In the genomic region with DNA sequence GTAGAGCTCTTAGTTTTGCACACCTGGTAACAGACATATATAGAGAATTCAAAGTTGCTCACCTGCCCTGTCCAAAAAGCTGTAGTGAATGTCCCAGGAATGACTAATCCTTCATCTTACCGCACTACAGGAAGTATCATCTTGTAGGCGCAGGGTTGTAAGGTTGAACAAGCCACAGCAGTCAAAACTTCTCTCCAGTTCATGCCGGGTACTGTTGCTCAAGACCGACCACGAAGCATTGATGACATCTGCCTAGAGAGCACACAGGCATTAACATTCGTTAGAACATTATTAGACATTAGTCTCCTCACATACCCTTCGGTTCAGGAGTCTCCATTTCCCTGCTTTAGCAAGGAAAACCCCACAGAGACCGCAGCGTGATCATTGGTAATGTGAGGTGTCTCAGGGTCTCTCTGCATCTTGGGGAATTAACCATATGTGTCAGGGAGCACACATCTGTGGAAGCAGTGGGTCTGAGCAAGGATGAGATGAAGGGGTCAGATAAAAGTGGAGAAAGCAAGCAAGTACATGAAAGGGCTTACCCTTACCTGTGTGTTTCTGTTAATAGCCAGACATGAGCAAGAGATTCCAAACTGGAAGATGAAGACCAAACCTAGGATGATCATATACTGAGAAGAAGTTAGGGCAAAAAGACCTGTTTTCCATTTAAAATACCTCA, we compare ENCODE assay signal across 9 mouse cellular contexts. TPM values are rescaled to one million over a fixed set of nuclear protein-coding genes. Genes with fewer than 3 reads are reported as not detected.
A peak's percentile ranks its signal among the peaks of the same experiment; 100 is the strongest.
DNase-seq lines count a peak whose midpoint lies in the region; ATAC-seq and TF ChIP-seq lines count a peak whose summit lies in the region.
"Had no signal": no experiment of that assay in that cellular context is flagged by ENCODE, and none has a peak within 500 bp of the region (broad histone marks: within the 10 kb centered on the region; RNA-seq: fewer than 3 reads in every experiment).

No protein-coding gene starts in this region.

- peak; percentile 57 for TF ChIP-seq POLR2A in embryonic fibroblast, embryonic 13.5 days (IDR thresholded peaks at IDR 0.05; ENCODE audit: low read depth, low read length)

- peak overlapping the region; percentile 61 for H3K4me3 ChIP-seq in lung, embryonic 14.5 days (ENCODE audit: low read depth, low read length)
- peak overlapping the region; percentile 67 for H3K4me3 ChIP-seq in embryonic fibroblast, embryonic 13.5 days (ENCODE audit: insufficient read depth, low read length)
- H3K4me3 ChIP-seq in limb, embryonic 12.5 days (replicated peaks) = peak overlapping the region; percentile 64
- H3K4me3 ChIP-seq in neural tube, embryonic 14.5 days (ENCODE audit: low read depth, low read length) = peak overlapping the region; percentile 38

- peaks cover 44% of the 10 kb centered on the region for H3K36me3 ChIP-seq in lung, embryonic 14.5 days (ENCODE audit: insufficient read depth)
- peaks cover 44% of the 10 kb centered on the region for H3K36me3 ChIP-seq in limb, embryonic 12.5 days
- peaks cover 37% of the 10 kb centered on the region for H3K36me3 ChIP-seq in neural tube, embryonic 14.5 days (ENCODE audit: control insufficient read depth, insufficient read depth, low read length)

- H3K4me1 ChIP-seq in lung, embryonic 14.5 days (ENCODE audit: insufficient read depth) = peaks cover 15% of the 10 kb centered on the region
- peaks cover 5% of the 10 kb centered on the region; the same call in 1 of the 2 replicates for H3K4me1 ChIP-seq in embryonic fibroblast, embryonic 13.5 days (ENCODE audit: control insufficient read depth, insufficient read depth, low read length)
- peaks cover 35% of the 10 kb centered on the region for H3K4me1 ChIP-seq in limb, embryonic 12.5 days (replicated peaks)
- peaks cover 31% of the 10 kb centered on the region for H3K4me1 ChIP-seq in neural tube, embryonic 14.5 days (ENCODE audit: control insufficient read depth, insufficient read depth, low read length)

- TF ChIP-seq CTCF in lung, embryonic 14.5 days (IDR thresholded peaks at IDR 0.05; ENCODE audit: low read depth) = no peak
- no peak for TF ChIP-seq CTCF in embryonic fibroblast, embryonic 13.5 days (IDR thresholded peaks at IDR 0.05; ENCODE audit: borderline replicate concordance, insufficient read depth, low read length)

- H3K9me3 ChIP-seq in lung, embryonic 14.5 days (ENCODE audit: low read depth, low read length) = no peaks in the 10 kb centered on the region
- H3K9me3 ChIP-seq in limb, embryonic 12.5 days = no peaks in the 10 kb centered on the region
- no peaks in the 10 kb centered on the region for H3K9me3 ChIP-seq in neural tube, embryonic 14.5 days (ENCODE audit: control insufficient read depth, low read length)

- H3K27ac ChIP-seq in lung, embryonic 14.5 days (ENCODE audit: low read depth) = no peak overlapping the region
- peak overlapping the region; percentile 59; the same call in 1 of the 2 replicates for H3K27ac ChIP-seq in embryonic fibroblast, embryonic 13.5 days (ENCODE audit: insufficient read depth, low read length)
- H3K27ac ChIP-seq in limb, embryonic 12.5 days = peak overlapping the region; percentile 90; the same call in 1 of the 2 replicates
- H3K27ac ChIP-seq in neural tube, embryonic 14.5 days (ENCODE audit: low read depth, low read length) = no peak overlapping the region; the same call in 1 of the 2 replicates

- peak overlapping the region; percentile 92 for H3K4me2 ChIP-seq in lung, embryonic 14.5 days
- H3K4me2 ChIP-seq in limb, embryonic 12.5 days = peak overlapping the region; percentile 83
- H3K4me2 ChIP-seq in neural tube, embryonic 14.5 days (ENCODE audit: low read depth, low read length) = peak overlapping the region; percentile 98

- no peaks in the 10 kb centered on the region for H3K27me3 ChIP-seq in lung, embryonic 14.5 days (ENCODE audit: insufficient read depth, low read length)
- H3K27me3 ChIP-seq in limb, embryonic 12.5 days = no peaks in the 10 kb centered on the region; the same call in 1 of the 2 replicates
- no peaks in the 10 kb centered on the region for H3K27me3 ChIP-seq in neural tube, embryonic 14.5 days (ENCODE audit: control insufficient read depth, insufficient read depth, low read length)

- peak overlapping the region; percentile 61 for H3K9ac ChIP-seq in lung, embryonic 14.5 days
- H3K9ac ChIP-seq in limb, embryonic 12.5 days (replicated peaks) = peak overlapping the region; percentile 63
- peak overlapping the region; percentile 33; the same call in 1 of the 2 replicates for H3K9ac ChIP-seq in neural tube, embryonic 14.5 days (replicated peaks; ENCODE audit: low read depth, low read length)

- ATAC-seq in lung, embryonic 14.5 days (ENCODE audit: insufficient read depth) = no peak
- ATAC-seq in limb, embryonic 12.5 days (ENCODE audit: insufficient number of reproducible peaks, insufficient read depth, low FRiP score, low TSS enrichment, low read depth) = no peak
- no peak for ATAC-seq in neural tube, embryonic 14.5 days (ENCODE audit: low read depth)
- ATAC-seq in activated CD4-positive, CD25-positive, alpha-beta regulatory T cell, adult 4 months = no peak

- WGBS in lung, embryonic 14.5 days = 71% methylated on average over 9 of the region's 9 CpGs
- WGBS in limb, embryonic 12.5 days = 80% methylated on average over 9 of the region's 9 CpGs
- WGBS in neural tube, embryonic 14.5 days = 82% methylated on average over 9 of the region's 9 CpGs

- DNase-seq in lung, embryonic 14.5 days = no peak
- DNase-seq in lung, postnatal 10 days = no peak
- DNase-seq in right cerebral cortex, postnatal 14 days = no peak
- no peak for DNase-seq in kidney, postnatal 25 days
- DNase-seq: adrenal gland, postnatal 10 days had no signal

RNA-seq across cellular contexts. Expression of a gene that starts 1.6 kb away (rescaled TPM):
- 120 and 130 TPM in 2 replicates for polyA plus RNA-seq in lung, embryonic 14.5 days (2014; fragmentation: Nextera tagmentation; extraction: Ambion mirVana)
- 118 and 143 TPM in 2 replicates for polyA plus RNA-seq in embryonic fibroblast, embryonic 13.5 days (2011; ENCODE audit: insufficient read length, low read depth, missing spikeins)
- polyA plus RNA-seq in limb, embryonic 12.5 days (2016; fragmentation: Nextera tagmentation; extraction: Ambion mirVana) = 171 and 172 TPM in 2 replicates
- 91.1 and 93.6 TPM in 2 replicates for polyA plus RNA-seq in neural tube, embryonic 14.5 days (2014; fragmentation: Nextera tagmentation; extraction: Ambion mirVana)
- polyA plus RNA-seq in activated CD4-positive, CD25-positive, alpha-beta regulatory T cell, adult 4 months (2017; shearing (Covaris generic)) = 100 to 1,000 TPM in 1 of 2 experiments, 10 to 100 TPM in 1; 99.2 to 103 TPM

RNA-seq across cellular contexts. Expression of a gene that starts 5.2 kb away (rescaled TPM):
- 2,143 and 2,245 TPM in 2 replicates for polyA plus RNA-seq in lung, embryonic 14.5 days (2014; fragmentation: Nextera tagmentation; extraction: Ambion mirVana)
- polyA plus RNA-seq in embryonic fibroblast, embryonic 13.5 days (2011; ENCODE audit: insufficient read length, low read depth, missing spikeins) = 596 and 724 TPM in 2 replicates
- 2,363 and 2,376 TPM in 2 replicates for polyA plus RNA-seq in limb, embryonic 12.5 days (2016; fragmentation: Nextera tagmentation; extraction: Ambion mirVana)
- 657 and 756 TPM in 2 replicates for polyA plus RNA-seq in neural tube, embryonic 14.5 days (2014; fragmentation: Nextera tagmentation; extraction: Ambion mirVana)
- polyA plus RNA-seq in activated CD4-positive, CD25-positive, alpha-beta regulatory T cell, adult 4 months (2017; shearing (Covaris generic)) = 100 to 1,000 TPM; 304 to 317 TPM

RNA-seq across cellular contexts. Expression of a gene that starts 6.6 kb away (rescaled TPM):
- polyA plus RNA-seq in lung, embryonic 14.5 days (2014; fragmentation: Nextera tagmentation; extraction: Ambion mirVana) = 0.07 and 0.11 TPM in 2 replicates
- 0.08 and 0.21 TPM in 2 replicates for polyA plus RNA-seq in embryonic fibroblast, embryonic 13.5 days (2011; ENCODE audit: insufficient read length, low read depth, missing spikeins)
- 0.38 TPM in 1 of 2 replicates, not detected in the other for polyA plus RNA-seq in limb, embryonic 12.5 days (2016; fragmentation: Nextera tagmentation; extraction: Ambion mirVana)
- polyA plus RNA-seq in neural tube, embryonic 14.5 days (2014; fragmentation: Nextera tagmentation; extraction: Ambion mirVana) = 4.7 and 10.6 TPM in 2 replicates
- polyA plus RNA-seq in activated CD4-positive, CD25-positive, alpha-beta regulatory T cell, adult 4 months (2017; shearing (Covaris generic)) = 10 to 100 TPM; 20.4 to 29.9 TPM

RNA-seq across cellular contexts. Expression of a gene that starts 8.5 kb away (rescaled TPM):
- 0.99 and 1.5 TPM in 2 replicates for polyA plus RNA-seq in lung, embryonic 14.5 days (2014; fragmentation: Nextera tagmentation; extraction: Ambion mirVana)
- 2.8 and 3.0 TPM in 2 replicates for polyA plus RNA-seq in embryonic fibroblast, embryonic 13.5 days (2011; ENCODE audit: insufficient read length, low read depth, missing spikeins)
- 1.5 and 1.9 TPM in 2 replicates for polyA plus RNA-seq in limb, embryonic 12.5 days (2016; fragmentation: Nextera tagmentation; extraction: Ambion mirVana)
- 9.7 and 13.2 TPM in 2 replicates for polyA plus RNA-seq in neural tube, embryonic 14.5 days (2014; fragmentation: Nextera tagmentation; extraction: Ambion mirVana)
- polyA plus RNA-seq in activated CD4-positive, CD25-positive, alpha-beta regulatory T cell, adult 4 months (2017; shearing (Covaris generic)) = 1 to 10 TPM in 1 of 2 experiments, under 1 TPM in 1; 0.65 to 1.0 TPM

RNA-seq across cellular contexts. Expression of a gene that starts 20.4 kb away (rescaled TPM):
- polyA plus RNA-seq in lung, embryonic 14.5 days (2014; fragmentation: Nextera tagmentation; extraction: Ambion mirVana) = 0.09 TPM in 1 of 2 replicates, not detected in the other
- not detected in 2 replicates for polyA plus RNA-seq in embryonic fibroblast, embryonic 13.5 days (2011; ENCODE audit: insufficient read length, low read depth, missing spikeins)
- polyA plus RNA-seq in limb, embryonic 12.5 days (2016; fragmentation: Nextera tagmentation; extraction: Ambion mirVana) = 0.16 TPM in 1 of 2 replicates, not detected in the other
- polyA plus RNA-seq in neural tube, embryonic 14.5 days (2014; fragmentation: Nextera tagmentation; extraction: Ambion mirVana) = 0.14 TPM in 1 of 2 replicates, not detected in the other
- polyA plus RNA-seq in activated CD4-positive, CD25-positive, alpha-beta regulatory T cell, adult 4 months (2017; shearing (Covaris generic)) = not detected

Comparison
In these comparisons a context has a peak if more than half of its experiments do, and no peak if none do; other contexts are left out.
1. H3K27ac ChIP-seq: peak in embryonic fibroblast, embryonic 13.5 days (single experiment) and limb, embryonic 12.5 days (single experiment); none in lung, embryonic 14.5 days (single experiment) and neural tube, embryonic 14.5 days (single experiment).
2. Peak in every context shown above with its lines, with median percentiles within 50 percentile points of each other: H3K4me2 ChIP-seq, H3K4me3 ChIP-seq and H3K9ac ChIP-seq.